Mouse (Mus musculus): ENCODE results near the gene Paqr9. TPM values are rescaled to one million over a fixed set of nuclear protein-coding genes. Genes with fewer than 3 reads are reported as not detected.
"Not testable (repeated sequence)": the region's sequence is repeated elsewhere in the genome, so short reads cannot be mapped to it uniquely, and the experiment has no call there.

The Paqr9 gene
- 10 to 100 TPM in 1 of 2 experiments, 1 to 10 TPM in 1; 8.4 to 16.1 TPM for total RNA-seq (2021)
- long read RNA-seq, experiment 1, full-length matches to known transcripts = 38 of 38 reads
- long read RNA-seq, experiment 1, partial matches to known transcripts = 0 of 38 reads
- long read RNA-seq, experiment 1, other reads (novel, unspliced or antisense) = 0 of 38 reads
- long read RNA-seq, experiment 2, full-length matches to known transcripts = 69 of 69 reads
- long read RNA-seq, experiment 2, partial matches to known transcripts = 0 of 69 reads
- long read RNA-seq, experiment 2, other reads (novel, unspliced or antisense) = 0 of 69 reads

- DNase-seq (ENCODE audit: low spot score in 2 of 2) = peak; percentile 31 to 43
Observed at GRCm38 (mm10) chr9:95559059-95559935, at the start of gene Paqr9. Gene Paqr9 (plus strand): TSS chr9:95559657.

- DNase-seq (ENCODE audit: low spot score in 2 of 2) = peak; percentile 8 to 24
Observed at GRCm38 (mm10) chr9:95510693-95511404, 48.6 kb upstream of the Paqr9 start.

- DNase-seq (ENCODE audit: low spot score in 2 of 2) = peak; percentile 91 to 93
Observed at GRCm38 (mm10) chr9:95511472-95512330, 47.8 kb upstream of the Paqr9 start, which contains the start of gene U2surp. Gene U2surp (minus strand): TSS chr9:95511996.

GRCm38 (mm10) chr9:95512331-95513030 lies 47.0 kb upstream of the Paqr9 start:
- DNase-seq (ENCODE audit: low spot score in 2 of 2) = no peak

GRCm38 (mm10) chr9:95513776-95514175 lies 45.7 kb upstream of the Paqr9 start:
- DNase-seq (ENCODE audit: low spot score in 2 of 2) = no peak

- DNase-seq (ENCODE audit: low spot score in 2 of 2) = not testable (repeated sequence)
Observed at GRCm38 (mm10) chr9:95514361-95514760, 45.1 kb upstream of the Paqr9 start.

GRCm38 (mm10) chr9:95520563-95520962 lies 38.9 kb upstream of the Paqr9 start:
- DNase-seq (ENCODE audit: low spot score in 2 of 2) = no peak

GRCm38 (mm10) chr9:95521031-95521430 lies 38.4 kb upstream of the Paqr9 start:
- no peak for DNase-seq (ENCODE audit: low spot score in 2 of 2)

GRCm38 (mm10) chr9:95521566-95521965 lies 37.9 kb upstream of the Paqr9 start:
- DNase-seq (ENCODE audit: low spot score in 2 of 2) = no peak

- DNase-seq (ENCODE audit: low spot score in 2 of 2) = no peak
Observed at GRCm38 (mm10) chr9:95522561-95522960, 36.9 kb upstream of the Paqr9 start.

GRCm38 (mm10) chr9:95525376-95525775 lies 34.1 kb upstream of the Paqr9 start:
- no peak for DNase-seq (ENCODE audit: low spot score in 2 of 2)

GRCm38 (mm10) chr9:95525961-95526360 lies 33.5 kb upstream of the Paqr9 start:
- DNase-seq (ENCODE audit: low spot score in 2 of 2) = no peak

- no peak for DNase-seq (ENCODE audit: low spot score in 2 of 2)
Observed at GRCm38 (mm10) chr9:95527676-95528075, 31.8 kb upstream of the Paqr9 start.

GRCm38 (mm10) chr9:95531144-95531543 lies 28.3 kb upstream of the Paqr9 start:
- DNase-seq (ENCODE audit: low spot score in 2 of 2) = no peak

- DNase-seq (ENCODE audit: low spot score in 2 of 2) = no peak
Observed at GRCm38 (mm10) chr9:95533817-95534216, 25.6 kb upstream of the Paqr9 start.

- no peak for DNase-seq (ENCODE audit: low spot score in 2 of 2)
Observed at GRCm38 (mm10) chr9:95539176-95539800, 20.2 kb upstream of the Paqr9 start.

GRCm38 (mm10) chr9:95540487-95540886 lies 19.0 kb upstream of the Paqr9 start:
- peak; percentile 48 to 66 for DNase-seq (ENCODE audit: low spot score in 2 of 2)

GRCm38 (mm10) chr9:95541208-95541607 lies 18.2 kb upstream of the Paqr9 start:
- DNase-seq (ENCODE audit: low spot score in 2 of 2) = no peak

GRCm38 (mm10) chr9:95541650-95542432 lies 17.6 kb upstream of the Paqr9 start:
- DNase-seq (ENCODE audit: low spot score in 2 of 2) = no peak

Measured in adrenal gland, adult 18-20 months (tissue).